Mouse (Mus musculus) liver, embryonic 12.5 days (tissue): Measurements from ENCODE around the gene Agbl5. TPM values are rescaled to one million over a fixed set of nuclear protein-coding genes. Genes with fewer than 3 reads are reported as not detected.

Experiments used
- ATAC-seq: fragments of 200-750 bp; cut with Nextera tagmentation; 2 replicates; pipeline ENCODE4 v1.8.0; 2017; ENCODE audit warnings: moderate number of reproducible peaks, mild to moderate bottlenecking, moderate library complexity
- H3K27ac ChIP-seq: fragments of 300-500 bp; sonication (generic); 2 replicates; pipeline ENCODE4 v1.5.1; 2016; ENCODE audit warnings: mild to moderate bottlenecking
- H3K27me3 ChIP-seq: fragments of 300-500 bp; sonication (generic); replicated peaks from 2 replicates; pipeline ENCODE4 v1.6.1; 2016; ENCODE audit warnings: mild to moderate bottlenecking, moderate library complexity
- H3K36me3 ChIP-seq: fragments of 300-500 bp; sonication (generic); 2 replicates; pipeline ENCODE4 v1.6.1; 2016; ENCODE audit warnings: mild to moderate bottlenecking, moderate library complexity
- H3K4me1 ChIP-seq: fragments of 300-500 bp; sonication (generic); 2 replicates; pipeline ENCODE4 v1.6.1; 2016
- H3K4me2 ChIP-seq: fragments of 300-500 bp; sonication (generic); 2 replicates; pipeline ENCODE4 v1.6.1; 2016; ENCODE audit warnings: mild to moderate bottlenecking, moderate library complexity
- H3K4me3 ChIP-seq: fragments of 300-500 bp; sonication (generic); 2 replicates; pipeline ENCODE4 v1.5.1; 2016; ENCODE audit warnings: mild to moderate bottlenecking, moderate library complexity
- H3K9ac ChIP-seq: fragments of 300-500 bp; sonication (generic); 2 replicates; pipeline ENCODE4 v1.6.1; 2016; ENCODE audit warnings: mild to moderate bottlenecking, moderate library complexity
- H3K9me3 ChIP-seq: fragments of 300-500 bp; sonication (generic); replicated peaks from 2 replicates; pipeline ENCODE4 v1.6.1; 2016; ENCODE audit warnings: mild to moderate bottlenecking, moderate library complexity
- WGBS: fragments of 180-500 bp; shearing (Covaris S2); methylation state at CpG from one replicate; pipeline ENCODE4 v1.1.7; 2016; ENCODE audit not compliant: insufficient replicate concordance; 5-methylcytosine and 5-hydroxymethylcytosine counted together
- polyA plus RNA-seq: library from polyadenylated mRNA; unstranded; fragments of >200 nt; fragmentation: Nextera tagmentation; extraction: Ambion mirVana; gene quantifications from 2 replicates; pipeline ENCODE4 v1.2.1, GENCODE M21; 2016

Agbl5 gene
- polyA plus RNA-seq, 1 experiment from 2014 or later = 7.2 TPM

- H3K36me3 ChIP-seq = peaks cover 35% of the 10 kb centered on the region
- ATAC-seq = peak; percentile 24
- H3K27me3 ChIP-seq = no peaks in the 10 kb centered on the region
- no peaks in the 10 kb centered on the region for H3K9me3 ChIP-seq
- 1% methylated on average over 35 of the region's 42 CpGs for WGBS
- peaks cover 35% of the 10 kb centered on the region for H3K4me1 ChIP-seq
- H3K9ac ChIP-seq = peak overlapping the region; percentile 81
- H3K4me3 ChIP-seq = peak overlapping the region; percentile 76
- peak overlapping the region; percentile 96 for H3K4me2 ChIP-seq
- peak overlapping the region; percentile 93 for H3K27ac ChIP-seq
These were observed 727 bp downstream of the Agbl5 start for GRCm38 (mm10) chr5:30889088-30889754.

- Histone ChIP-seq H3K27me3 (no peaks in the 10 kb centered on the region), H3K9ac (no peak overlapping the region), H3K4me2 (peak overlapping the region; percentile 96), H3K4me1 (peaks cover 35% of the 10 kb centered on the region), H3K36me3 (peaks cover 47% of the 10 kb centered on the region), H3K9me3 (no peaks in the 10 kb centered on the region), H3K27ac (peak overlapping the region; percentile 93; the same call in 1 of the 2 replicates), H3K4me3 (peak overlapping the region; percentile 76; the same call in 1 of the 2 replicates)
- ATAC-seq = no peak
- WGBS = 73% methylated on average over 7 of the region's 7 CpGs
These were observed 1.9 kb downstream of the Agbl5 start for GRCm38 (mm10) chr5:30890375-30890774.

- Histone ChIP-seq H3K27me3 (no peaks in the 10 kb centered on the region), H3K36me3 (peaks cover 85% of the 10 kb centered on the region), H3K4me3 (no peak overlapping the region), H3K4me1 (peaks cover 41% of the 10 kb centered on the region), H3K4me2 (no peak overlapping the region), H3K9ac (no peak overlapping the region), H3K27ac (no peak overlapping the region), H3K9me3 (no peaks in the 10 kb centered on the region)
- WGBS = 80% methylated on average over 5 of the region's 5 CpGs
- no peak for ATAC-seq
These were observed 13.4 kb downstream of the Agbl5 start for GRCm38 (mm10) chr5:30901860-30902259.

GRCm38 (mm10) chr5:30907413-30908059, 19.0 kb downstream of the Agbl5 start, which contains the start of gene Ost4:
TSS of gene Ost4 (minus strand) at chr5:30907788.
- Histone ChIP-seq H3K4me3 (peak within 1 kb of the TSS; percentile 67), H3K9me3 (no peaks in the 10 kb centered on the region), H3K4me1 (peaks cover 69% of the 10 kb centered on the region), H3K4me2 (peak within 1 kb of the TSS; percentile 94), H3K9ac (peak within 1 kb of the TSS; percentile 78), H3K27me3 (no peaks in the 10 kb centered on the region), H3K27ac (peak within 1 kb of the TSS; percentile 89), H3K36me3 (peaks cover 37% of the 10 kb centered on the region)
- WGBS = under 1% methylated on average over 58 of the region's 58 CpGs
- peak; percentile 97 for ATAC-seq

GRCm38 (mm10) chr5:30908426-30909299, 20.2 kb downstream of the Agbl5 start:
- peak overlapping the region; percentile 94 for H3K4me2 ChIP-seq
- peak overlapping the region; percentile 89 for H3K27ac ChIP-seq
- peak overlapping the region; percentile 67 for H3K4me3 ChIP-seq
- no peaks in the 10 kb centered on the region for H3K9me3 ChIP-seq
- H3K36me3 ChIP-seq = peaks cover 26% of the 10 kb centered on the region
- no peaks in the 10 kb centered on the region for H3K27me3 ChIP-seq
- 44% methylated on average over 13 of the region's 13 CpGs for WGBS
- peak overlapping the region; percentile 78 for H3K9ac ChIP-seq
- no peak for ATAC-seq
- H3K4me1 ChIP-seq = peaks cover 81% of the 10 kb centered on the region

- peaks cover 20% of the 10 kb centered on the region for H3K36me3 ChIP-seq
- 26% methylated on average over 7 of the region's 7 CpGs for whole genome bisulfite sequencing
- H3K4me2 ChIP-seq = peak overlapping the region; percentile 94
- ATAC-seq = no peak
- peaks cover 81% of the 10 kb centered on the region for H3K4me1 ChIP-seq
- no peaks in the 10 kb centered on the region for H3K9me3 ChIP-seq
- H3K27ac ChIP-seq = peak overlapping the region; percentile 89
- no peak overlapping the region for H3K4me3 ChIP-seq
- no peak overlapping the region for H3K9ac ChIP-seq
- H3K27me3 ChIP-seq = no peaks in the 10 kb centered on the region
These were observed 20.8 kb downstream of the Agbl5 start for GRCm38 (mm10) chr5:30909300-30909659.

GRCm38 (mm10) chr5:30909863-30910262, 21.4 kb downstream of the Agbl5 start:
- no peaks in the 10 kb centered on the region for H3K9me3 ChIP-seq
- peak overlapping the region; percentile 89 for H3K27ac ChIP-seq
- 79% methylated on average over 7 of the region's 7 CpGs for WGBS
- no peak overlapping the region for H3K4me3 ChIP-seq
- H3K4me2 ChIP-seq = no peak overlapping the region
- peaks cover 14% of the 10 kb centered on the region for H3K36me3 ChIP-seq
- H3K9ac ChIP-seq = no peak overlapping the region
- H3K27me3 ChIP-seq = no peaks in the 10 kb centered on the region
- H3K4me1 ChIP-seq = peaks cover 87% of the 10 kb centered on the region
- ATAC-seq = no peak

GRCm38 (mm10) chr5:30910481-30910880, 22.0 kb downstream of the Agbl5 start:
- H3K4me1 ChIP-seq = peaks cover 87% of the 10 kb centered on the region
- no peak overlapping the region for H3K4me3 ChIP-seq
- H3K27ac ChIP-seq = peak overlapping the region; percentile 11; the same call in 1 of the 2 replicates
- no peak overlapping the region for H3K4me2 ChIP-seq
- peaks cover 8% of the 10 kb centered on the region for H3K36me3 ChIP-seq
- H3K9me3 ChIP-seq = no peaks in the 10 kb centered on the region
- H3K9ac ChIP-seq = no peak overlapping the region
- ATAC-seq = no peak
- H3K27me3 ChIP-seq = no peaks in the 10 kb centered on the region

- peak overlapping the region; percentile 84 for H3K27ac ChIP-seq
These were observed 23.7 kb downstream of the Agbl5 start for GRCm38 (mm10) chr5:30912156-30912555.

GRCm38 (mm10) chr5:30913060-30913841, 24.8 kb downstream of the Agbl5 start, which contains the start of gene Emilin1:
TSS of gene Emilin1 (plus strand) at chr5:30913402.
- Histone ChIP-seq H3K4me1 (peaks cover 94% of the 10 kb centered on the region), H3K36me3 (peaks cover 17% of the 10 kb centered on the region), H3K9ac (peak within 1 kb of the TSS; percentile 60), H3K9me3 (no peaks in the 10 kb centered on the region), H3K4me3 (peak within 1 kb of the TSS; percentile 55), H3K27me3 (no peaks in the 10 kb centered on the region), H3K4me2 (peak within 1 kb of the TSS; percentile 67), H3K27ac (peak within 1 kb of the TSS; percentile 84)
- WGBS = 20% methylated on average over 13 of the region's 13 CpGs
- peak; percentile 39 for ATAC-seq

More at GRCm38 (mm10) chr5:30912156-30912555, 23.7 kb downstream of the Agbl5 start:
- Histone ChIP-seq H3K4me3 (no peak overlapping the region), H3K4me1 (peaks cover 88% of the 10 kb centered on the region), H3K36me3 (peaks cover 6% of the 10 kb centered on the region), H3K4me2 (0 out of 2 replicates have a peak overlapping the region, but pooled peaks have one; percentile 67), H3K9ac (no peak overlapping the region), H3K27me3 (no peaks in the 10 kb centered on the region), H3K9me3 (no peaks in the 10 kb centered on the region)
- no peak for ATAC-seq
- 53% methylated on average over 5 of the region's 5 CpGs for WGBS

- peaks cover 94% of the 10 kb centered on the region for H3K4me1 ChIP-seq
- H3K4me3 ChIP-seq = peak overlapping the region; percentile 55
- 22% methylated on average over 7 of the region's 7 CpGs for WGBS
- H3K36me3 ChIP-seq = peaks cover 26% of the 10 kb centered on the region
- H3K4me2 ChIP-seq = peak overlapping the region; percentile 67
- H3K9ac ChIP-seq = peak overlapping the region; percentile 60
- peak; percentile 16; the same call in 1 of the 2 replicates for ATAC-seq
- H3K9me3 ChIP-seq = no peaks in the 10 kb centered on the region
- H3K27me3 ChIP-seq = no peaks in the 10 kb centered on the region
- peak overlapping the region; percentile 84 for H3K27ac ChIP-seq
These were observed 25.7 kb downstream of the Agbl5 start for GRCm38 (mm10) chr5:30914101-30914635.
